In genomic region chr6:94738647-94739046, GRCm38 (mm10) we compare ENCODE assay signal across 29 mouse cellular contexts. TPM values are rescaled to one million over a fixed set of nuclear protein-coding genes. Genes with fewer than 3 reads are reported as not detected.
A peak's percentile ranks its signal among the peaks of the same experiment; 100 is the strongest.
DNase-seq lines count a peak whose midpoint lies in the region; ATAC-seq and TF ChIP-seq lines count a peak whose summit lies in the region.
"Had no signal": no experiment of that assay in that cellular context is flagged by ENCODE, and none has a peak within 500 bp of the region (broad histone marks: within the 10 kb centered on the region; RNA-seq: fewer than 3 reads in every experiment).

No protein-coding gene starts in this region.

- no peaks in the 10 kb centered on the region for H3K4me1 ChIP-seq in intestine, postnatal 0 days (replicated peaks; ENCODE audit: control insufficient read depth, insufficient read depth, low read length)
- 0 out of 2 replicates have a peak, but pooled peaks cover 3% of the 10 kb centered on the region for H3K4me1 ChIP-seq in intestine, embryonic 16.5 days (ENCODE audit: control insufficient read depth, insufficient read depth, low read length)
- H3K4me1 ChIP-seq: embryonic facial prominence, embryonic 13.5 days; embryonic facial prominence, embryonic 15.5 days; forebrain, embryonic 12.5 days had no signal

- no peak overlapping the region for H3K27ac ChIP-seq in intestine, postnatal 0 days (ENCODE audit: low read depth, low read length)
- H3K27ac ChIP-seq in intestine, embryonic 16.5 days (ENCODE audit: low read length) = no peak overlapping the region
- no peak overlapping the region for H3K27ac ChIP-seq in left cerebral cortex, adult 2 months
- H3K27ac ChIP-seq: embryonic facial prominence, embryonic 13.5 days; embryonic facial prominence, embryonic 15.5 days; forebrain, embryonic 10.5 days; forebrain, embryonic 12.5 days had no signal

- DNase-seq in CD4-positive, CD25-positive, alpha-beta regulatory T cell, adult 2 months (ENCODE audit: low read depth, low spot score) = peak; percentile 14
- DNase-seq in left cerebral cortex, adult 2 months (ENCODE audit: extremely low spot score in 1 of 2, low spot score in 2 of 2) = no peak
- no peak for DNase-seq in frontal cortex, postnatal 25 days (ENCODE audit: low spot score in 2 of 2)
- DNase-seq in left cerebral cortex, adult 8-10 months (ENCODE audit: low spot score in 2 of 2) = no peak
- DNase-seq: adrenal gland, adult 2 months; adrenal gland, postnatal 10 days; adrenal gland, postnatal 25 days; B cell, adult 2 months; cerebellum, adult 11 months; cerebellum, adult 18-20 months; cerebellum, adult 8-10 months; cerebellum, adult 9-11 months; cerebellum, postnatal 14 days; cerebellum, postnatal 36 days; embryo, embryonic 11 days had no signal

- no peaks in the 10 kb centered on the region for H3K27me3 ChIP-seq in intestine, postnatal 0 days (replicated peaks; ENCODE audit: control insufficient read depth, insufficient read depth, low read length)
- no peaks in the 10 kb centered on the region for H3K27me3 ChIP-seq in intestine, embryonic 16.5 days (replicated peaks; ENCODE audit: control insufficient read depth, insufficient read depth, low read length)
- H3K27me3 ChIP-seq: embryonic facial prominence, embryonic 13.5 days; embryonic facial prominence, embryonic 15.5 days; forebrain, embryonic 12.5 days; Patski had no signal

- no peak overlapping the region for H3K4me2 ChIP-seq in intestine, postnatal 0 days (replicated peaks; ENCODE audit: low read depth)
- no peak overlapping the region for H3K4me2 ChIP-seq in intestine, embryonic 16.5 days (ENCODE audit: low read depth, low read length)
- H3K4me2 ChIP-seq: embryonic facial prominence, embryonic 13.5 days; embryonic facial prominence, embryonic 15.5 days; forebrain, embryonic 12.5 days had no signal

- intact Hi-C loops in left cerebral cortex, adult 2 months (cut with DNase I) = no loop called here

- no peak overlapping the region for H3K9ac ChIP-seq in intestine, postnatal 0 days (ENCODE audit: low read depth, low read length)
- H3K9ac ChIP-seq in intestine, embryonic 16.5 days (ENCODE audit: low read depth, low read length) = no peak overlapping the region
- H3K9ac ChIP-seq: embryonic facial prominence, embryonic 13.5 days; embryonic facial prominence, embryonic 15.5 days; forebrain, embryonic 12.5 days had no signal

- ATAC-seq in intestine, postnatal 0 days = no peak
- ATAC-seq in intestine, embryonic 16.5 days = no peak
- peak; percentile 40 for ATAC-seq in activated CD4-positive, CD25-positive, alpha-beta regulatory T cell, adult 4 months
- 0 out of 2 replicates have a peak, but pooled peaks have one; percentile 7 for ATAC-seq in granulocyte monocyte progenitor cell, adult 5-6 weeks (replicated peaks; ENCODE audit: poor library complexity, severe bottlenecking)
- ATAC-seq: forebrain, embryonic 14.5 days; forebrain, embryonic 16.5 days; Patski had no signal

- no peak overlapping the region for H3K4me3 ChIP-seq in intestine, postnatal 0 days (ENCODE audit: low read depth, low read length)
- no peak overlapping the region for H3K4me3 ChIP-seq in intestine, embryonic 16.5 days (ENCODE audit: low read length)
- no peak overlapping the region for H3K4me3 ChIP-seq in left cerebral cortex, adult 2 months
- H3K4me3 ChIP-seq: embryonic facial prominence, embryonic 13.5 days; embryonic facial prominence, embryonic 15.5 days; erythroblast, embryonic 14.5 days; forebrain, embryonic 10.5 days; forebrain, embryonic 12.5 days had no signal

- no peaks in the 10 kb centered on the region for H3K9me3 ChIP-seq in intestine, postnatal 0 days (ENCODE audit: control insufficient read depth)
- H3K9me3 ChIP-seq in intestine, embryonic 16.5 days (ENCODE audit: control insufficient read depth, low read length) = no peaks in the 10 kb centered on the region
- H3K9me3 ChIP-seq: embryonic facial prominence, embryonic 13.5 days; embryonic facial prominence, embryonic 15.5 days; forebrain, embryonic 10.5 days; forebrain, embryonic 12.5 days; G1E had no signal

- peak; percentile 14; the same call in 1 of the 2 replicates for TF ChIP-seq CTCF in intestine, postnatal 0 days (IDR thresholded peaks at IDR 0.05; ENCODE audit: low read depth)
- TF ChIP-seq CTCF in left cerebral cortex, adult 2 months (IDR thresholded peaks at IDR 0.05) = no peak

- 69% methylated on average over 3 of the region's 3 CpGs for WGBS in intestine, postnatal 0 days
- 77% methylated on average over 3 of the region's 3 CpGs for WGBS in intestine, embryonic 16.5 days

- H3K36me3 ChIP-seq in intestine, postnatal 0 days (ENCODE audit: control insufficient read depth, insufficient read depth) = no peaks in the 10 kb centered on the region
- no peaks in the 10 kb centered on the region for H3K36me3 ChIP-seq in intestine, embryonic 16.5 days (ENCODE audit: control insufficient read depth, insufficient read depth, low read length)
- H3K36me3 ChIP-seq: embryonic facial prominence, embryonic 13.5 days; embryonic facial prominence, embryonic 15.5 days; forebrain, embryonic 10.5 days; forebrain, embryonic 12.5 days; G1E had no signal

RNA-seq across cellular contexts. Expression of gene Lrig1, which starts 38.7 kb away (rescaled TPM):
- 13.3 and 13.4 TPM in 2 replicates for polyA plus RNA-seq in intestine, postnatal 0 days (2015; fragmentation: Nextera tagmentation; extraction: Ambion mirVana)
- 11.8 and 14.7 TPM in 2 replicates for polyA plus RNA-seq in intestine, embryonic 16.5 days (2015; fragmentation: Nextera tagmentation; extraction: Ambion mirVana)
- 10 to 100 TPM; 16.2 to 31.1 TPM for polyA plus RNA-seq in activated CD4-positive, CD25-positive, alpha-beta regulatory T cell, adult 4 months (2017; shearing (Covaris generic))
- total RNA-seq in granulocyte monocyte progenitor cell, adult 5-6 weeks (2014; fragmentation: Nextera tagmentation) = 0.37 and 2.0 TPM in 2 replicates
- not detected in 2 replicates for total RNA-seq in granulocyte monocyte progenitor cell, adult 5-6 weeks (2017)
- total RNA-seq in left cerebral cortex, adult 2 months (2021) = 10 to 100 TPM; 26.0 to 27.3 TPM
- total RNA-seq in left cerebral cortex, adult 8-10 months (2022) = 10 to 100 TPM; 28.5 to 38.8 (median 33.4) TPM
- total RNA-seq: CH12.LX had no signal

Comparison
In these comparisons a context has a peak if more than half of its experiments do, and no peak if none do; other contexts are left out.
1. ATAC-seq: peak in activated CD4-positive, CD25-positive, alpha-beta regulatory T cell, adult 4 months (single experiment) and granulocyte monocyte progenitor cell, adult 5-6 weeks (single experiment); none in intestine, postnatal 0 days (single experiment) and intestine, embryonic 16.5 days (single experiment).
2. RNA of gene Lrig1, which starts 38.7 kb away (total RNA-seq): 28.5 to 38.8 TPM in left cerebral cortex, adult 8-10 months and 26.0 to 27.3 TPM in left cerebral cortex, adult 2 months; 0.37 to 2.0 TPM in granulocyte monocyte progenitor cell, adult 5-6 weeks; every median in the first group is over 4 times any median in the second.